Mouse (Mus musculus) lung, postnatal 0 days (tissue): ENCODE data around the gene Diablo. TPM values are rescaled to one million over a fixed set of nuclear protein-coding genes. Genes with fewer than 3 reads are reported as not detected.

Source experiments
- ATAC-seq: fragments of 200-750 bp; cut with Nextera tagmentation; 2 replicates; pipeline ENCODE4 v1.8.0; 2017; ENCODE audit warnings: moderate library complexity
- DNase-seq: peaks from one replicate; pipeline ENCODE4 v3.0.0-alpha.2; 2016; ENCODE audit warnings: low spot score
- H3K27ac ChIP-seq: fragments of 300-500 bp; sonication (generic); 2 replicates; pipeline ENCODE4 v1.5.1; 2014; ENCODE audit warnings: antibody characterized with exemption, mild to moderate bottlenecking, low read length, mixed read lengths
- H3K27me3 ChIP-seq: fragments of 300-500 bp; sonication (generic); replicated peaks from 2 replicates; pipeline ENCODE4 v1.6.1; 2014; ENCODE audit warnings: low read length, mixed read lengths; ENCODE audit not compliant: insufficient read depth
- H3K36me3 ChIP-seq: fragments of 300-500 bp; sonication (generic); 2 replicates; pipeline ENCODE4 v1.6.1; 2014; ENCODE audit warnings: low read length, mixed read lengths; ENCODE audit not compliant: insufficient read depth
- H3K4me1 ChIP-seq: fragments of 300-500 bp; sonication (generic); 2 replicates; pipeline ENCODE4 v1.6.1; 2014; ENCODE audit warnings: antibody characterized with exemption, low read depth, low read length, mixed read lengths; ENCODE audit not compliant: insufficient read depth
- H3K4me2 ChIP-seq: fragments of 300-500 bp; sonication (generic); replicated peaks from 2 replicates; pipeline ENCODE4 v1.6.1; 2014; ENCODE audit warnings: low read depth, mild to moderate bottlenecking, low read length, moderate library complexity, mixed read lengths
- H3K4me3 ChIP-seq: fragments of 300-500 bp; sonication (generic); 2 replicates; pipeline ENCODE4 v1.5.1; 2014; ENCODE audit warnings: low read depth, low read length
- H3K9ac ChIP-seq: fragments of 300-500 bp; sonication (generic); replicated peaks from 2 replicates; pipeline ENCODE4 v1.6.1; 2014; ENCODE audit warnings: low read depth, mild to moderate bottlenecking
- H3K9me3 ChIP-seq: fragments of 300-500 bp; sonication (generic); 2 replicates; pipeline ENCODE4 v1.6.1; 2016; ENCODE audit warnings: low read length, mixed read lengths
- CTCF ChIP-seq: IDR thresholded peaks from 2 replicates; pipeline ENCODE4 v1.5.1; 2016; ENCODE audit warnings: antibody characterized with exemption, mild to moderate bottlenecking
- EP300 ChIP-seq: IDR thresholded peaks from 2 replicates; pipeline ENCODE4 v1.6.1; 2016; ENCODE audit warnings: antibody characterized with exemption, mild to moderate bottlenecking, control low read depth
- WGBS: fragments of 180-500 bp; shearing (Covaris S2); extraction: QIAGEN DNeasy Blood & Tissue Kit; methylation state at CpG from one replicate; pipeline ENCODE4 v1.1.7; 2014; 5-methylcytosine and 5-hydroxymethylcytosine counted together
- polyA plus RNA-seq: library from polyadenylated mRNA; unstranded; fragments of >200 nt; fragmentation: Nextera tagmentation; extraction: Ambion mirVana; gene quantifications from 2 replicates; pipeline ENCODE4 v1.2.1, GENCODE M21; 2015

The Diablo gene
- polyA plus RNA-seq, 1 experiment from 2014 or later = 75.9 TPM

GRCm38 (mm10) chr5:123508921-123509320, 15.1 kb downstream of the Diablo start:
- Histone ChIP-seq H3K4me1 (0 out of 2 replicates have a peak, but pooled peaks cover 3% of the 10 kb centered on the region), H3K4me3 (peak overlapping the region; percentile 48; the same call in 1 of the 2 replicates), H3K9ac (no peak overlapping the region; the same call in 1 of the 2 replicates), H3K4me2 (peak overlapping the region; percentile 83), H3K27me3 (peaks cover 2% of the 10 kb centered on the region; the same call in 1 of the 2 replicates), H3K9me3 (no peaks in the 10 kb centered on the region), H3K27ac (no peak overlapping the region), H3K36me3 (no peaks in the 10 kb centered on the region)
- 7% methylated on average over 12 of the region's 12 CpGs for WGBS
- ATAC-seq = no peak
- TF ChIP-seq CTCF (no peak), EP300 (no peak)
- no peak for DNase-seq

GRCm38 (mm10) chr5:123507936-123508723, 15.8 kb downstream of the Diablo start:
- WGBS = 2% methylated on average over 50 of the region's 59 CpGs
- peak; percentile 87 for DNase-seq
- peaks cover 2% of the 10 kb centered on the region; the same call in 1 of the 2 replicates for H3K27me3 ChIP-seq

GRCm38 (mm10) chr5:123501973-123502372, 22.0 kb downstream of the Diablo start:
- Histone ChIP-seq H3K4me1 (no peaks in the 10 kb centered on the region; the same call in 1 of the 2 replicates), H3K27me3 (no peaks in the 10 kb centered on the region), H3K27ac (no peak overlapping the region), H3K36me3 (no peaks in the 10 kb centered on the region), H3K4me3 (no peak overlapping the region), H3K9me3 (no peaks in the 10 kb centered on the region), H3K4me2 (no peak overlapping the region), H3K9ac (no peak overlapping the region)
- TF ChIP-seq CTCF (no peak), EP300 (no peak)
- 56% methylated on average over 4 of the region's 4 CpGs for WGBS
- DNase-seq (no peak), ATAC-seq (no peak)

More at GRCm38 (mm10) chr5:123507936-123508723, 15.8 kb downstream of the Diablo start:
- Histone ChIP-seq H3K27ac (no peak overlapping the region), H3K9ac (no peak overlapping the region; the same call in 1 of the 2 replicates), H3K4me2 (peak overlapping the region; percentile 83), H3K36me3 (no peaks in the 10 kb centered on the region), H3K4me3 (peak overlapping the region; percentile 48), H3K9me3 (no peaks in the 10 kb centered on the region), H3K4me1 (0 out of 2 replicates have a peak, but pooled peaks cover 3% of the 10 kb centered on the region)
- peak; percentile 91 for ATAC-seq
- peak; percentile 42 for TF ChIP-seq CTCF
- no peak for TF ChIP-seq EP300

- no peaks in the 10 kb centered on the region for H3K27me3 ChIP-seq
- H3K4me1 ChIP-seq = no peaks in the 10 kb centered on the region; the same call in 1 of the 2 replicates
- TF ChIP-seq EP300 (no peak), CTCF (peak; percentile 57)
- H3K36me3 ChIP-seq = no peaks in the 10 kb centered on the region
- H3K4me2 ChIP-seq = no peak overlapping the region
- WGBS = 48% methylated on average over 4 of the region's 4 CpGs
- H3K27ac ChIP-seq = no peak overlapping the region
- ATAC-seq (no peak), DNase-seq (peak; percentile 37)
- H3K9me3 ChIP-seq = no peaks in the 10 kb centered on the region
- no peak overlapping the region for H3K9ac ChIP-seq
- H3K4me3 ChIP-seq = no peak overlapping the region
These were observed 24.3 kb downstream of the Diablo start for GRCm38 (mm10) chr5:123499717-123500116.

- H3K27ac ChIP-seq = no peak overlapping the region
- no peak for TF ChIP-seq EP300
- no peak for TF ChIP-seq CTCF
- DNase-seq (no peak), ATAC-seq (no peak)
- no peak overlapping the region for H3K4me2 ChIP-seq
- WGBS = 49% methylated on average over 9 of the region's 9 CpGs
- no peaks in the 10 kb centered on the region for H3K9me3 ChIP-seq
- H3K27me3 ChIP-seq = peaks cover 6% of the 10 kb centered on the region; the same call in 1 of the 2 replicates
- H3K4me3 ChIP-seq = no peak overlapping the region
- H3K36me3 ChIP-seq = no peaks in the 10 kb centered on the region
- H3K9ac ChIP-seq = no peak overlapping the region
- H3K4me1 ChIP-seq = no peaks in the 10 kb centered on the region
These were observed 34.0 kb downstream of the Diablo start for GRCm38 (mm10) chr5:123489935-123490334.

- Histone ChIP-seq H3K27ac (no peak within 1 kb of the TSS), H3K4me3 (no peak within 1 kb of the TSS), H3K27me3 (peaks cover 6% of the 10 kb centered on the region; the same call in 1 of the 2 replicates), H3K9ac (no peak within 1 kb of the TSS), H3K36me3 (no peaks in the 10 kb centered on the region), H3K4me1 (no peaks in the 10 kb centered on the region), H3K4me2 (0 out of 2 replicates have a peak within 1 kb of the TSS, but pooled peaks have one; percentile 25), H3K9me3 (no peaks in the 10 kb centered on the region)
- DNase-seq = peak; percentile 18
- TF ChIP-seq EP300 (no peak), CTCF (no peak)
- 8% methylated on average over 25 of the region's 25 CpGs for WGBS
- ATAC-seq = 0 out of 2 replicates have a peak, but pooled peaks have one; percentile 16
These were observed 34.7 kb downstream of the Diablo start, which contains the start of the genes Lrrc43 and Il31 for GRCm38 (mm10) chr5:123489112-123489785. Gene Lrrc43 (plus strand): TSS chr5:123489305. Gene Il31 (minus strand): TSS chr5:123489489.
